Mouse (Mus musculus) MEL (cell line): ENCODE measurements at regions not wholly inside any gene's neighbourhood (a gene's known extent, or its start where the extent isn't known, plus 50 kb on each side); places are given as distances from the start of the nearest gene placed in this dataset.

ENCODE experiments used
- DNase-seq: peaks from one replicate; pipeline ENCODE4 v3.0.0; 2011; ENCODE audit warnings: low read depth, low spot score
- H3K27ac ChIP-seq: 2 replicates; pipeline ENCODE4 v1.5.1; 2012; ENCODE audit warnings: low read depth, mild to moderate bottlenecking, control low read depth, low read length, moderate library complexity; ENCODE audit not compliant: control insufficient read depth
- H3K27me3 ChIP-seq, 2 experiments: fragments of 150-350 bp in 1 of 2; sonication (generic) in 1 of 2; 2 replicates each; pipeline ENCODE4 v1.6.1; 2012; ENCODE audit warnings: low read length in 2 of 2, mild to moderate bottlenecking in 2 of 2, improper control_type of control experiment in 1 of 2, moderate library complexity in 1 of 2; ENCODE audit not compliant: insufficient read depth in 2 of 2, control insufficient read depth in 1 of 2
- H3K36me3 ChIP-seq, 2 experiments: 2 replicates each; pipeline ENCODE4 v1.6.1; 2012 to 2014; ENCODE audit warnings: low read length in 2 of 2, improper control_type of control experiment in 1 of 2, inconsistent platforms in 1 of 2, mild to moderate bottlenecking in 1 of 2; ENCODE audit not compliant: insufficient read depth in 2 of 2, control insufficient read depth in 1 of 2
- H3K4me1 ChIP-seq, 2 experiments: fragments of 150-350 bp in 1 of 2; sonication (generic) in 1 of 2; 2 replicates each; pipeline ENCODE4 v1.6.1; 2012; ENCODE audit warnings: low read length in 2 of 2, improper control_type of control experiment in 1 of 2, mild to moderate bottlenecking in 1 of 2; ENCODE audit not compliant: insufficient read depth in 2 of 2, control insufficient read depth in 1 of 2
- H3K4me3 ChIP-seq, 2 experiments: fragments of 150-350 bp in 1 of 2; sonication (generic) in 1 of 2; 2 replicates each; pipeline ENCODE4 v1.5.1; 2012; ENCODE audit warnings: low read depth in 2 of 2, low read length in 2 of 2, mild to moderate bottlenecking in 2 of 2, moderate library complexity in 2 of 2, control low read depth in 1 of 2, improper control_type of control experiment in 1 of 2; ENCODE audit not compliant: control insufficient read depth in 1 of 2, insufficient read depth in 1 of 2
- H3K79me2 ChIP-seq: 2 replicates; pipeline ENCODE4 v1.6.1; 2012; ENCODE audit warnings: mild to moderate bottlenecking, low read length, moderate library complexity; ENCODE audit not compliant: control insufficient read depth, poor library complexity, insufficient read depth
- H3K9ac ChIP-seq: 2 replicates; pipeline ENCODE4 v1.6.1; 2012; ENCODE audit warnings: low read depth, mild to moderate bottlenecking, control low read depth, low read length, moderate library complexity; ENCODE audit not compliant: control insufficient read depth, poor library complexity, severe bottlenecking
- H3K9me3 ChIP-seq: fragments of 150-350 bp; sonication (generic); replicated peaks from 2 replicates; pipeline ENCODE4 v1.6.1; 2012; ENCODE audit warnings: mild to moderate bottlenecking, low read length, improper control_type of control experiment, moderate library complexity; ENCODE audit not compliant: insufficient read depth
- CHD2 ChIP-seq: IDR thresholded peaks from 2 replicates; pipeline ENCODE4 v1.6.1; 2011; ENCODE audit warnings: low read length, improper control_type of control experiment
- E2F4 ChIP-seq: IDR thresholded peaks from 2 replicates; pipeline ENCODE4 v1.6.1; 2011; ENCODE audit warnings: low read depth, low read length, improper control_type of control experiment, borderline replicate concordance
- ELF1 ChIP-seq: IDR thresholded peaks from 2 replicates; pipeline ENCODE4 v1.6.1; 2014; ENCODE audit warnings: low read depth, mild to moderate bottlenecking, inconsistent platforms, low read length, improper control_type of control experiment, moderate library complexity
- GATA1 ChIP-seq: IDR thresholded peaks from 2 replicates; pipeline ENCODE4 v1.6.1; 2011; ENCODE audit warnings: low read depth, low read length, improper control_type of control experiment
- HCFC1 ChIP-seq: IDR thresholded peaks from 2 replicates; pipeline ENCODE4 v1.6.1; 2012; ENCODE audit warnings: low read depth, mild to moderate bottlenecking, inconsistent platforms, low read length, improper control_type of control experiment, moderate library complexity
- JUND ChIP-seq: IDR thresholded peaks from 2 replicates; pipeline ENCODE4 v1.6.1; 2011; ENCODE audit warnings: low read depth, mild to moderate bottlenecking, improper control_type of control experiment, low read length
- KAT2A ChIP-seq: conservative IDR thresholded peaks from 2 replicates; pipeline ENCODE4 v1.6.1; 2012; ENCODE audit warnings: low read depth, low read length, improper control_type of control experiment, inconsistent platforms
- MAX ChIP-seq: IDR thresholded peaks from 2 replicates; pipeline ENCODE4 v1.6.1; 2011; ENCODE audit warnings: low read length, improper control_type of control experiment
- MEF2A ChIP-seq: IDR thresholded peaks from 2 replicates; pipeline ENCODE4 v1.6.1; 2014; ENCODE audit warnings: low read depth, mild to moderate bottlenecking, inconsistent platforms, low read length, improper control_type of control experiment; ENCODE audit not compliant: poor library complexity, insufficient replicate concordance, severe bottlenecking; ENCODE audit errors: extremely low read depth
- MXI1 ChIP-seq: IDR thresholded peaks from 2 replicates; pipeline ENCODE4 v1.6.1; 2011; ENCODE audit warnings: mild to moderate bottlenecking, low read depth, low read length, improper control_type of control experiment
- MYB ChIP-seq: IDR thresholded peaks from 2 replicates; pipeline ENCODE4 v1.6.1; 2011; ENCODE audit warnings: mild to moderate bottlenecking, low read depth, low read length, improper control_type of control experiment
- NRF1 ChIP-seq: IDR thresholded peaks from 2 replicates; pipeline ENCODE4 v1.6.1; 2014; ENCODE audit warnings: low read depth, mild to moderate bottlenecking, inconsistent platforms, low read length, improper control_type of control experiment, moderate library complexity; ENCODE audit not compliant: poor library complexity, insufficient read depth, severe bottlenecking
- POLR2AphosphoS5 ChIP-seq: IDR thresholded peaks from 2 replicates; pipeline ENCODE4 v1.6.1; 2012; ENCODE audit warnings: low read depth, borderline replicate concordance, mild to moderate bottlenecking, inconsistent platforms, low read length, moderate library complexity, mixed read lengths
- RCOR1 ChIP-seq: IDR thresholded peaks from 2 replicates; pipeline ENCODE4 v1.6.1; 2012; ENCODE audit warnings: low read depth, mild to moderate bottlenecking, inconsistent platforms, low read length, improper control_type of control experiment
- SIN3A ChIP-seq: IDR thresholded peaks from 2 replicates; pipeline ENCODE4 v1.6.1; 2012; ENCODE audit warnings: low read length, improper control_type of control experiment, inconsistent platforms
- SMC3 ChIP-seq: IDR thresholded peaks from 2 replicates; pipeline ENCODE4 v1.6.1; 2011; ENCODE audit warnings: low read depth, low read length, improper control_type of control experiment
- TBP ChIP-seq: IDR thresholded peaks from 2 replicates; pipeline ENCODE4 v1.8.0; 2011; ENCODE audit warnings: low read depth, low read length, improper control_type of control experiment
- TCF12 ChIP-seq: IDR thresholded peaks from 2 replicates; pipeline ENCODE4 v1.6.1; 2014; ENCODE audit warnings: low read depth, mild to moderate bottlenecking, inconsistent platforms, low read length, improper control_type of control experiment, moderate library complexity
- UBTF ChIP-seq: IDR thresholded peaks from 2 replicates; pipeline ENCODE4 v1.6.1; 2012; ENCODE audit warnings: low read depth, mild to moderate bottlenecking, inconsistent platforms, low read length, improper control_type of control experiment, moderate library complexity, borderline replicate concordance; ENCODE audit not compliant: insufficient read depth
- USF2 ChIP-seq, 2 experiments: IDR thresholded peaks; 2 replicates each; pipeline ENCODE4 v1.6.1; 2011 to 2012; ENCODE audit warnings: improper control_type of control experiment in 2 of 2, low read length in 2 of 2, borderline replicate concordance in 1 of 2, inconsistent platforms in 1 of 2, low read depth in 1 of 2, mild to moderate bottlenecking in 1 of 2; ENCODE audit not compliant: insufficient read depth in 1 of 2
- ZKSCAN1 ChIP-seq: IDR thresholded peaks from 2 replicates; pipeline ENCODE4 v1.6.1; 2012; ENCODE audit warnings: low read depth, mild to moderate bottlenecking, inconsistent platforms, low read length, improper control_type of control experiment, moderate library complexity
- ZMIZ1 ChIP-seq: IDR thresholded peaks from 2 replicates; pipeline ENCODE4 v1.6.1; 2012; ENCODE audit warnings: low read depth, mild to moderate bottlenecking, inconsistent platforms, low read length, improper control_type of control experiment, moderate library complexity

- no peaks in the 10 kb centered on the region for H3K27me3 ChIP-seq
- TF ChIP-seq ELF1: no peak
- TF ChIP-seq JUND: no peak
- TF ChIP-seq TCF12: no peak
- no peak for TF ChIP-seq HCFC1
- no peak for TF ChIP-seq SMC3
- TF ChIP-seq MXI1: no peak
- TF ChIP-seq MYB: no peak
- TF ChIP-seq MAX: no peak
- no peak for TF ChIP-seq SIN3A
- no peak for TF ChIP-seq KAT2A
- no peak for TF ChIP-seq USF2 (IDR thresholded peaks at IDR 0.05; ENCODE audit: borderline replicate concordance in 1 of 2, insufficient read depth in 1 of 2, low read depth in 1 of 2, low read length in 2 of 2)
- TF ChIP-seq NRF1: no peak
- no peak for TF ChIP-seq UBTF
- no peak for TF ChIP-seq TBP
- no peak for TF ChIP-seq GATA1
- no peak for TF ChIP-seq E2F4
- TF ChIP-seq ZMIZ1: no peak
- no peak for TF ChIP-seq CHD2
- TF ChIP-seq RCOR1: no peak
- TF ChIP-seq MEF2A: no peak
- TF ChIP-seq, all 39 proteins: peak for 0
- Histone ChIP-seq H3K9ac (no peak overlapping the region), H3K4me3 (no peak overlapping the region), H3K9me3 (no peaks in the 10 kb centered on the region), H3K36me3 (no peaks in the 10 kb centered on the region), H3K79me2 (no peaks in the 10 kb centered on the region), H3K4me1 (no peaks in the 10 kb centered on the region), H3K27ac (no peak overlapping the region)
- no peak for DNase-seq
Observed at GRCm38 (mm10) chr2:117556301-117556700, 213.5 kb upstream of the Rasgrp1 start.

GRCm38 (mm10) chr2:117570987-117571386 lies 228.2 kb upstream of the Rasgrp1 start:
- Histone ChIP-seq H3K4me1 (no peaks in the 10 kb centered on the region), H3K79me2 (no peaks in the 10 kb centered on the region), H3K9me3 (no peaks in the 10 kb centered on the region), H3K27me3 (no peaks in the 10 kb centered on the region), H3K36me3 (no peaks in the 10 kb centered on the region), H3K4me3 (no peak overlapping the region), H3K9ac (no peak overlapping the region), H3K27ac (no peak overlapping the region)
- no peak for TF ChIP-seq TBP
- no peak for TF ChIP-seq CHD2
- TF ChIP-seq POLR2AphosphoS5: no peak
- TF ChIP-seq ZKSCAN1: no peak
- DNase-seq: no peak
